Mouse (Mus musculus): ENCODE data around the gene Ppp6r1. TPM values are rescaled to one million over a fixed set of nuclear protein-coding genes. Genes with fewer than 3 reads are reported as not detected.

Gene Ppp6r1
- total and polyA plus RNA-seq, 2 experiments from 2014 or later, result 8.3 to 99.1 TPM

DNA sequence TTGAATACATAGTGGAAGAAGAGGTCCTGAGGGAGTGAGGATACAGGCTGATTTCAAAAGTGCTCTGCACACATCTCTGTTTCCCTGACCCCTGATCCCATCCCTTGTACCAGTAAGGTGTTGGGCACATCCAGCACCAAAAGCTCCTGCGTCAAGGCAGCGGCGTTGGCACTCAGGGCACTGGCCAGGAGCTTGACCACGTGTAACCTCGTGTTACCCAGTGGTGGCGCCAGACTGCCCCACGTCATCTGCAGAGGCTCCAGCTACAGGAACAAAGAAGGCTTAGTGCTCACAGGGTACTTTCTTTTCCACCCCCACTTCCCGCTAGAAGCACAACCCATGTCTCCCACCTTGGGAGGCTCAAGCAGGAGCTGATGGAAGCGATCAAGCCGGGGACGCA is 17.7 kb downstream of the Ppp6r1 start:
- Histone ChIP-seq H3K4me1 (ENCODE audit: insufficient read depth) (no peaks in the 10 kb centered on the region), H3K9ac (no peak overlapping the region), H3K4me3 (ENCODE audit: low read depth, low read length) (no peak overlapping the region), H3K27ac (ENCODE audit: low read depth, low read length) (no peak overlapping the region), H3K4me2 (ENCODE audit: low read depth) (no peak overlapping the region), H3K9me3 (ENCODE audit: low read length) (no peaks in the 10 kb centered on the region), H3K27me3 (ENCODE audit: insufficient read depth, low read length) (no peaks in the 10 kb centered on the region), H3K36me3 (ENCODE audit: insufficient read depth) (peaks cover 72% of the 10 kb centered on the region)
- ATAC-seq, result no peak
- TF ChIP-seq CTCF (IDR thresholded peaks at IDR 0.05; ENCODE audit: low read depth), result no peak
- no peak for DNase-seq
- WGBS, result 81% methylated on average over 11 of the region's 11 CpGs

- Histone ChIP-seq H3K36me3 (ENCODE audit: insufficient read depth) (peaks cover 76% of the 10 kb centered on the region), H3K27ac (ENCODE audit: low read depth, low read length) (no peak overlapping the region), H3K27me3 (ENCODE audit: insufficient read depth, low read length) (no peaks in the 10 kb centered on the region), H3K4me2 (ENCODE audit: low read depth) (no peak overlapping the region), H3K9ac (no peak overlapping the region), H3K4me3 (ENCODE audit: low read depth, low read length) (no peak overlapping the region), H3K9me3 (ENCODE audit: low read length) (no peaks in the 10 kb centered on the region), H3K4me1 (ENCODE audit: insufficient read depth) (no peaks in the 10 kb centered on the region)
- TF ChIP-seq CTCF (IDR thresholded peaks at IDR 0.05; ENCODE audit: low read depth), result no peak
- WGBS, result 91% methylated on average over 4 of the region's 4 CpGs
- DNase-seq (no peak), ATAC-seq (no peak)
Observed at GRCm38 (mm10) chr7:4636179-4636578, 22.6 kb downstream of the Ppp6r1 start.

- 94% methylated on average over 4 of the region's 4 CpGs for WGBS
- Histone ChIP-seq H3K27me3 (ENCODE audit: insufficient read depth, low read length) (no peaks in the 10 kb centered on the region), H3K4me3 (ENCODE audit: low read depth, low read length) (no peak within 1 kb of the TSS), H3K4me2 (ENCODE audit: low read depth) (no peak within 1 kb of the TSS), H3K27ac (ENCODE audit: low read depth, low read length) (no peak within 1 kb of the TSS), H3K36me3 (ENCODE audit: insufficient read depth) (peaks cover 58% of the 10 kb centered on the region), H3K9ac (no peak within 1 kb of the TSS), H3K4me1 (ENCODE audit: insufficient read depth) (no peaks in the 10 kb centered on the region), H3K9me3 (ENCODE audit: low read length) (no peaks in the 10 kb centered on the region)
- no peak for TF ChIP-seq CTCF (IDR thresholded peaks at IDR 0.05; ENCODE audit: low read depth)
- no peak for ATAC-seq
- DNase-seq, result no peak
Observed at GRCm38 (mm10) chr7:4631031-4631430, 27.8 kb downstream of the Ppp6r1 start, which contains the start of gene Tmem86b. Gene Tmem86b, minus strand, starts transcription at chr7:4631422.

DNA sequence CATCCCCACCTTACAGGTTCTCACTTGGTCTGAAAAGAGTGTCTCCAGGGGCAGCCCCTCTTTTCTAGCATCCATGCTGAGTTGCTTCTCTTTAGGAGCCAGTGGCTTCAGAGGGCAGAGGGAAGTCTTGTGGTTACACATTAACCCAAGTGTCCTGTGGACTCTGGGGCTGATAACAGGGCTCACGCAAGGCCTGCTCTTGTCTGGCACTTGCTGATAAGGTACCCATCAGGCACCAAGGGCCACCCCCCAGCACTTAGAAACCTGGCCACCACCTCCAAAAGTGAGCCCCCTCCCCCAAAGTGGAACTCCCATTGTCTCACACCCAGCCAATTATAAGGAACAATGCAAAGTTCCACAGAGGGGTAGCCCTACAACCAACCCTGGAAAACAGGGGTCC is 28.6 kb downstream of the Ppp6r1 start:
- ATAC-seq (no peak), DNase-seq (no peak)
- no peak overlapping the region for H3K4me3 ChIP-seq (ENCODE audit: low read depth, low read length)
- no peak overlapping the region for H3K9ac ChIP-seq
- 94% methylated on average over 1 of the region's 1 CpGs for WGBS
- no peaks in the 10 kb centered on the region for H3K27me3 ChIP-seq (ENCODE audit: insufficient read depth, low read length)
- no peak overlapping the region for H3K27ac ChIP-seq (ENCODE audit: low read depth, low read length)
- peaks cover 51% of the 10 kb centered on the region for H3K36me3 ChIP-seq (ENCODE audit: insufficient read depth)
- H3K9me3 ChIP-seq (ENCODE audit: low read length), result no peaks in the 10 kb centered on the region
- H3K4me2 ChIP-seq (ENCODE audit: low read depth), result no peak overlapping the region
- no peak for TF ChIP-seq CTCF (IDR thresholded peaks at IDR 0.05; ENCODE audit: low read depth)
- no peaks in the 10 kb centered on the region for H3K4me1 ChIP-seq (ENCODE audit: insufficient read depth)

GRCm38 (mm10) chr7:4629586-4629985 is 29.2 kb downstream of the Ppp6r1 start:
- no peak for TF ChIP-seq CTCF (IDR thresholded peaks at IDR 0.05; ENCODE audit: low read depth)
- Histone ChIP-seq H3K9ac (no peak overlapping the region), H3K4me3 (ENCODE audit: low read depth, low read length) (no peak overlapping the region), H3K4me2 (ENCODE audit: low read depth) (no peak overlapping the region), H3K4me1 (ENCODE audit: insufficient read depth) (no peaks in the 10 kb centered on the region), H3K36me3 (ENCODE audit: insufficient read depth) (peaks cover 46% of the 10 kb centered on the region), H3K9me3 (ENCODE audit: low read length) (no peaks in the 10 kb centered on the region), H3K27me3 (ENCODE audit: insufficient read depth, low read length) (no peaks in the 10 kb centered on the region), H3K27ac (ENCODE audit: low read depth, low read length) (no peak overlapping the region)
- ATAC-seq (no peak), DNase-seq (no peak)
- 91% methylated on average over 5 of the region's 5 CpGs for WGBS

DNA sequence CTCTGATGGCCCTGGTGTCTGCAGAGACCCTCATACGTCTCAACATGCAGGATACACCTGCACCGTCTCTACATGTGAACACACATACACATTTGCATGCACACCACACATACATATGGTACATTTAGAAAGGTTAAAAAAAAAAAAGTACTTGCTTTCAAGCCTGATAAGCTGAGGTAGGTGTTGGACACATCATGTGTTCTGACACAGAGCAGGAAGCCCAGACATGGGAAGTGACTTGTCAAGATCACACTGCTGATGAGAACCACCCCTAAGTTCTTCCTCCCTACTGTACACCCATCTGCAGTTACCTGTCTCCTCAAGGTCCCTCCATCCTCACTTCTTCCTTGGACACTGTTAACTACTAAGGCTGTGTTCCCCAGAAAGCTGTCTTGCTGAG is 32.9 kb downstream of the Ppp6r1 start:
- ATAC-seq (no peak), DNase-seq (no peak)
- 86% methylated on average over 2 of the region's 2 CpGs for WGBS
- Histone ChIP-seq H3K27ac (ENCODE audit: low read depth, low read length) (no peak overlapping the region), H3K4me2 (ENCODE audit: low read depth) (no peak overlapping the region), H3K27me3 (ENCODE audit: insufficient read depth, low read length) (no peaks in the 10 kb centered on the region), H3K9ac (no peak overlapping the region), H3K4me1 (ENCODE audit: insufficient read depth) (no peaks in the 10 kb centered on the region), H3K4me3 (ENCODE audit: low read depth, low read length) (no peak overlapping the region), H3K36me3 (ENCODE audit: insufficient read depth) (peaks cover 17% of the 10 kb centered on the region), H3K9me3 (ENCODE audit: low read length) (no peaks in the 10 kb centered on the region)
- TF ChIP-seq CTCF (IDR thresholded peaks at IDR 0.05; ENCODE audit: low read depth), result no peak

DNA sequence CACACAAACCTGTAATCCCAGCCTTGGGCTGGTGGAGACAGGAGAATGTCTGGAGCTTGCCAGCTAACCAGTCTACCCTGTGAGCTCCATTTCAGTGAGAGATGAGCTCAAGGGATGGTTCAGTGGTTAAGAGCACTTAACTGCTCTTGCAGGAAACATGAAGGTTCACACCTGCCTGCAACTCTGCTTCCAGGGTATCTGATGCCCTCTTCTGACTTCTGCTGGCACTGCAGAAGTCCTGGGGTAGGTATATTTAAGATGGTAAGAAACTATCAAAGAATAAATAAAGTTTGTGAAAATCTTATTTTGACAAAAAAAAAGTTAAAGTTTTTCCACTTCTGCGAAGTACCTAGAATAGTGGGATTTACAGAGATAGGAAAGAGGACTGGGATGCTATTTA is 34.5 kb downstream of the Ppp6r1 start:
- Histone ChIP-seq H3K27ac (ENCODE audit: low read depth, low read length) (no peak overlapping the region), H3K36me3 (ENCODE audit: insufficient read depth) (peaks cover 13% of the 10 kb centered on the region), H3K4me1 (ENCODE audit: insufficient read depth) (no peaks in the 10 kb centered on the region), H3K9me3 (ENCODE audit: low read length) (no peaks in the 10 kb centered on the region), H3K27me3 (ENCODE audit: insufficient read depth, low read length) (no peaks in the 10 kb centered on the region), H3K9ac (no peak overlapping the region), H3K4me2 (ENCODE audit: low read depth) (no peak overlapping the region), H3K4me3 (ENCODE audit: low read depth, low read length) (no peak overlapping the region)
- DNase-seq (no peak), ATAC-seq (no peak; the same call in 1 of the 2 replicates)
- TF ChIP-seq CTCF (IDR thresholded peaks at IDR 0.05; ENCODE audit: low read depth), result no peak
- WGBS, result 60% methylated on average over 1 of the region's 1 CpGs
